Mouse (Mus musculus) olfactory bulb, adult 2 months (tissue): Measurements from ENCODE around the gene Psmb9.

ENCODE experiments used
- CTCF ChIP-seq: fragments of 200-500 bp; IDR thresholded peaks from 2 replicates; pipeline ENCODE4 v1.5.1; 2012; ENCODE audit warnings: low read depth, mild to moderate bottlenecking, low read length, moderate library complexity; ENCODE audit not compliant: insufficient read depth
- POLR2A ChIP-seq: fragments of 200-500 bp; IDR thresholded peaks from 2 replicates; pipeline ENCODE4 v1.6.1; 2012; ENCODE audit warnings: mild to moderate bottlenecking, low read depth, low read length, moderate library complexity; ENCODE audit not compliant: insufficient read depth

- TF ChIP-seq POLR2A (no peak), CTCF (0 out of 2 replicates have a peak, but pooled peaks have one; percentile 24)
Observed at GRCm38 (mm10) chr17:34205746-34206176, 18.2 kb upstream of the Psmb9 start.
